Mouse (Mus musculus) liver, postnatal 0 days (tissue): ENCODE measurements around the gene Map3k19.
A peak's percentile ranks its signal among the peaks of the same experiment; 100 is the strongest.

Experiments used
- CTCF ChIP-seq: sonication (generic); IDR thresholded peaks from 2 replicates; pipeline ENCODE4 v1.5.1; 2016; ENCODE audit warnings: antibody characterized with exemption, low read depth
- EP300 ChIP-seq: IDR thresholded peaks from 2 replicates; pipeline ENCODE4 v1.6.1; 2016; ENCODE audit warnings: antibody characterized with exemption, low read depth, mild to moderate bottlenecking

- peak; percentile 81 for TF ChIP-seq EP300
- no peak for TF ChIP-seq CTCF
These were observed 44.6 kb upstream of the Map3k19 start for GRCm38 (mm10) chr1:127899401-127899800.
